Mouse (Mus musculus) MEL (cell line): ENCODE measurements at regions not wholly inside any gene's neighbourhood (a gene's known extent, or its start where the extent isn't known, plus 50 kb on each side); places are given as distances from the start of the nearest gene placed in this dataset.

ENCODE experiments used
- CTCF ChIP-seq, 3 experiments: IDR thresholded peaks in 2 of 3; conservative IDR thresholded peaks in 1 of 3; 2 replicates each; pipeline ENCODE4 v1.5.1; 2011 to 2012; ENCODE audit warnings: low read length in 3 of 3, low read depth in 2 of 3, mild to moderate bottlenecking in 2 of 3, improper control_type of control experiment in 1 of 3, inconsistent platforms in 1 of 3, mixed read lengths in 1 of 3, moderate library complexity in 1 of 3; ENCODE audit not compliant: control insufficient read depth in 1 of 3, insufficient read depth in 1 of 3, poor library complexity in 1 of 3, severe bottlenecking in 1 of 3
- ELF1 ChIP-seq: IDR thresholded peaks from 2 replicates; pipeline ENCODE4 v1.6.1; 2014; ENCODE audit warnings: low read depth, mild to moderate bottlenecking, inconsistent platforms, low read length, improper control_type of control experiment, moderate library complexity
- EP300 ChIP-seq, 2 experiments: IDR thresholded peaks; 2 replicates each; pipeline ENCODE4 v1.6.1; 2011; ENCODE audit warnings: improper control_type of control experiment in 2 of 2, low read length in 2 of 2, low read depth in 1 of 2, mild to moderate bottlenecking in 1 of 2
- GABPA ChIP-seq: IDR thresholded peaks from 2 replicates; pipeline ENCODE4 v1.6.1; 2012; ENCODE audit warnings: low read depth, mild to moderate bottlenecking, inconsistent platforms, low read length, improper control_type of control experiment, moderate library complexity
- GATA1 ChIP-seq: IDR thresholded peaks from 2 replicates; pipeline ENCODE4 v1.6.1; 2011; ENCODE audit warnings: low read depth, low read length, improper control_type of control experiment
- MYB ChIP-seq: IDR thresholded peaks from 2 replicates; pipeline ENCODE4 v1.6.1; 2011; ENCODE audit warnings: mild to moderate bottlenecking, low read depth, low read length, improper control_type of control experiment
- POLR2A ChIP-seq, 2 experiments: IDR thresholded peaks; 2 replicates each; pipeline ENCODE4 v1.6.1; 2011 to 2012; ENCODE audit warnings: low read length in 2 of 2, mild to moderate bottlenecking in 2 of 2, control low read depth in 1 of 2, improper control_type of control experiment in 1 of 2, low read depth in 1 of 2, moderate library complexity in 1 of 2; ENCODE audit not compliant: control insufficient read depth in 1 of 2, insufficient read depth in 1 of 2, poor library complexity in 1 of 2
- SMC3 ChIP-seq: IDR thresholded peaks from 2 replicates; pipeline ENCODE4 v1.6.1; 2011; ENCODE audit warnings: low read depth, low read length, improper control_type of control experiment

GRCm38 (mm10) chr8:26882616-26883015 is 94.5 kb upstream of the Zfp703 start:
- TF ChIP-seq POLR2A (IDR thresholded peaks at IDR 0.05; ENCODE audit: control insufficient read depth in 1 of 2, insufficient read depth in 1 of 2, low read depth in 1 of 2, low read length in 2 of 2, poor library complexity in 1 of 2) (no peak), CTCF (IDR thresholded peaks at IDR 0.05 in 2 of 3, conservative IDR thresholded peaks at IDR 0.05 in 1 of 3; ENCODE audit: control insufficient read depth in 1 of 3, insufficient read depth in 1 of 3, low read depth in 2 of 3, low read length in 3 of 3, poor library complexity in 1 of 3, severe bottlenecking in 1 of 3) (no peak), EP300 (IDR thresholded peaks at IDR 0.05; ENCODE audit: low read depth in 1 of 2, low read length in 2 of 2) (no peak), ELF1 (no peak), SMC3 (no peak), GATA1 (no peak), MYB (no peak), GABPA (no peak)
